Mouse (Mus musculus): Measurements from ENCODE around the gene Mrpl42. TPM values are rescaled to one million over a fixed set of nuclear protein-coding genes. Genes with fewer than 3 reads are reported as not detected.

Mrpl42 gene
- polyA plus RNA-seq, 1 experiment from 2014 or later, result 311 TPM

DNA sequence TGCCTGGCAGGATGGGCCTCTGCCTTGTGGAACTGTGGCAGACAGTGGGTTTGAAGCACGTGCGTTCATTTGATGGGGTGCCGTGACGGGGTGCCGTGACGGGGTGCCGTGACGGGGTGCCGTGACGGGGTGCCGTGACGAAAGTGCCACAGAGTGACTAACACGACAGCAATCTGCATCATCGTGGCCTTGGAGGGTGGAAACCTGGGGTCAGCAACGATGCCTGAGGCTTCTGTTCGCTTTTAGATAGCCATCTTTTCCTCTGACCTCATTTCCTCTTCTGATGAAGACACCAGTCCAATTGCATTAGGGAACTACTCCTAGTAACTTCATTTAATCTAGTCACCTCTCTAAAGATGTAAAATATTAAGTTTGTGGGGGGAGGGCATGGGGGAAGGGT lies 53.8 kb downstream of the Mrpl42 start:
- no peaks in the 10 kb centered on the region for H3K4me1 ChIP-seq
- H3K27me3 ChIP-seq, result no peaks in the 10 kb centered on the region
- no peak overlapping the region for H3K4me3 ChIP-seq
- WGBS, result 96% methylated on average over 16 of the region's 16 CpGs
- no peaks in the 10 kb centered on the region for H3K9me3 ChIP-seq
- no peaks in the 10 kb centered on the region for H3K36me3 ChIP-seq
- no peak overlapping the region for H3K9ac ChIP-seq
- no peak overlapping the region for H3K4me2 ChIP-seq (replicated peaks)
- H3K27ac ChIP-seq, result no peak overlapping the region
- no peak for ATAC-seq (ENCODE audit: low FRiP score, low read depth)

GRCm38 (mm10) chr10:95445104-95446056 lies 56.4 kb downstream of the Mrpl42 start:
- ATAC-seq (ENCODE audit: low FRiP score, low read depth), result no peak
- H3K9me3 ChIP-seq, result no peaks in the 10 kb centered on the region
- no peak overlapping the region for H3K9ac ChIP-seq
- H3K27me3 ChIP-seq, result no peaks in the 10 kb centered on the region
- H3K4me1 ChIP-seq, result no peaks in the 10 kb centered on the region
- WGBS, result 78% methylated on average over 18 of the region's 18 CpGs
- H3K4me2 ChIP-seq (replicated peaks), result no peak overlapping the region
- no peaks in the 10 kb centered on the region for H3K36me3 ChIP-seq
- H3K27ac ChIP-seq, result no peak overlapping the region
- no peak overlapping the region for H3K4me3 ChIP-seq

DNA sequence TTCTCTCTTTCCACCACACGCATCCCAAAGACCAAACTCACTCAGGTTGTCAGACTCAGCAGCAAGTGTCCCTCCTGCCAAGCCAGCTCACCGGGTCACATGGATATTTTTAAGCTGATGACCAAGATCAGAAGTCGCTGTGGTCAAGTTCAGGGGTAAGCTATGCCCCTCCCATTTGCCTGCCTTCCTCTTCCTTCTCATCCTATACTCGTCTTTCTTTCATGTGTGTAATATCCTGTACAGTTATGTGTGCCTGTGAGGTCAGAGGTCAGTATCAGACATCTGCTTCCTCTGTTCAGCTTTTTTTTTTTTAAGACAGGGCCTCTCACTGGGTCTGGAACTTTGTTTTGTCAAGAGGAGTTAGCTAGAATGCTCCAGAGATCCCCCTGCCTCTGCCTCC lies 59.4 kb downstream of the Mrpl42 start:
- WGBS, result 68% methylated on average over 4 of the region's 4 CpGs

DNA sequence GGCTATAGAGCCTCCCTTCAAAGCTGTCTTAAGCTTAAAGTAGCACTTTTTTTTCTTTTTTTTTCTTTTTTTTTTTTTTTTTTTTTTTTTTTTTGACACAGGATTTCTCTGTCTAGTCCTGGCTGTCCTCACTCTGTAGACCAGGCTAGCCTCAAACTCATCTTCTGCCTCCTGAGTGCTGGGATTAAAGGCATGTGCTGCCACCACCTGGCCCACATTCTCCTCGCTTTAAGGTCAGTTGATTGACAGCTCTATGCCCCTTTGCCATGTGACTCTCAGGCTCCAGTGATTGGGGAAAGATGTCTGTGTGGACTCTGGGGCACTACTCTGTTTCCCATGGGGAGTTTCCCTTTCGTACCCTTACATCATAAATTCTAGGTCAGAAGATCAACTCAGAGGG lies 61.2 kb downstream of the Mrpl42 start:
- no peaks in the 10 kb centered on the region for H3K36me3 ChIP-seq
- no peaks in the 10 kb centered on the region for H3K9me3 ChIP-seq
- no peak overlapping the region for H3K4me2 ChIP-seq (replicated peaks)
- no peak overlapping the region for H3K9ac ChIP-seq
- ATAC-seq (ENCODE audit: low FRiP score, low read depth), result no peak
- no peak overlapping the region for H3K4me3 ChIP-seq
- H3K27ac ChIP-seq, result no peak overlapping the region
- H3K4me1 ChIP-seq, result peaks cover 11% of the 10 kb centered on the region; the same call in 1 of the 2 replicates
- H3K27me3 ChIP-seq, result no peaks in the 10 kb centered on the region
- 53% methylated on average over 2 of the region's 2 CpGs for WGBS

More for the DNA sequence above, 59.4 kb downstream of the Mrpl42 start:
- no peak for ATAC-seq (ENCODE audit: low FRiP score, low read depth)
- Histone ChIP-seq H3K9ac (no peak overlapping the region), H3K27me3 (no peaks in the 10 kb centered on the region), H3K9me3 (no peaks in the 10 kb centered on the region), H3K4me3 (no peak overlapping the region), H3K4me2 (replicated peaks) (no peak overlapping the region), H3K4me1 (peaks cover 11% of the 10 kb centered on the region; the same call in 1 of the 2 replicates), H3K27ac (no peak overlapping the region), H3K36me3 (no peaks in the 10 kb centered on the region)

GRCm38 (mm10) chr10:95439718-95440339 lies 61.9 kb downstream of the Mrpl42 start:
- Histone ChIP-seq H3K4me1 (peaks cover 11% of the 10 kb centered on the region; the same call in 1 of the 2 replicates), H3K27ac (no peak overlapping the region), H3K27me3 (no peaks in the 10 kb centered on the region), H3K9ac (no peak overlapping the region), H3K4me2 (replicated peaks) (no peak overlapping the region), H3K4me3 (no peak overlapping the region), H3K9me3 (no peaks in the 10 kb centered on the region), H3K36me3 (no peaks in the 10 kb centered on the region)
- WGBS, result 86% methylated on average over 10 of the region's 10 CpGs
- no peak for ATAC-seq (ENCODE audit: low FRiP score, low read depth)

GRCm38 (mm10) chr10:95438941-95439340 lies 62.8 kb downstream of the Mrpl42 start:
- H3K9me3 ChIP-seq, result no peaks in the 10 kb centered on the region
- no peaks in the 10 kb centered on the region for H3K27me3 ChIP-seq
- 47% methylated on average over 11 of the region's 11 CpGs for WGBS

More at GRCm38 (mm10) chr10:95438941-95439340, 62.8 kb downstream of the Mrpl42 start:
- no peak overlapping the region for H3K9ac ChIP-seq
- H3K4me1 ChIP-seq, result peaks cover 11% of the 10 kb centered on the region; the same call in 1 of the 2 replicates
- no peaks in the 10 kb centered on the region for H3K36me3 ChIP-seq
- no peak overlapping the region for H3K4me2 ChIP-seq (replicated peaks)
- H3K4me3 ChIP-seq, result no peak overlapping the region
- H3K27ac ChIP-seq, result no peak overlapping the region
- no peak for ATAC-seq (ENCODE audit: low FRiP score, low read depth)

Other genes with a start within 250 kb of the Mrpl42 start
- gene Cradd, start 177.8 kb downstream of the Mrpl42 start, polyA plus RNA-seq (2015; fragmentation: Nextera tagmentation; extraction: Ambion mirVana), result 9.7 and 11.4 TPM in 2 replicates
- 72.7 and 88.6 TPM in 2 replicates for gene Socs2, start 84.8 kb downstream of the Mrpl42 start, polyA plus RNA-seq (2015; fragmentation: Nextera tagmentation; extraction: Ambion mirVana)
- 333 and 339 TPM in 2 replicates for gene Ube2n, start 13.2 kb upstream of the Mrpl42 start, polyA plus RNA-seq (2015; fragmentation: Nextera tagmentation; extraction: Ambion mirVana)
- 92.0 and 98.6 TPM in 2 replicates for gene Nudt4, start 62.2 kb upstream of the Mrpl42 start, polyA plus RNA-seq (2015; fragmentation: Nextera tagmentation; extraction: Ambion mirVana)
- gene Anapc15-ps, start 171.5 kb upstream of the Mrpl42 start, polyA plus RNA-seq (2015; fragmentation: Nextera tagmentation; extraction: Ambion mirVana), result 0.43 TPM in 1 of 2 replicates, not detected in the other